Mouse (Mus musculus) megakaryocyte, embryonic 14.5 days (primary cell): ENCODE measurements around the gene Col11a1.

Experiments used
- FLI1 ChIP-seq: IDR thresholded peaks from 2 replicates; pipeline ENCODE4 v1.6.1; 2012; ENCODE audit warnings: low read length, inconsistent platforms, mixed read lengths
- GATA1 ChIP-seq: IDR thresholded peaks from 3 replicates; pipeline ENCODE4 v1.6.1; 2012; ENCODE audit warnings: mixed read lengths, low read length, inconsistent platforms, borderline replicate concordance

- TF ChIP-seq GATA1: no peak
- no peak for TF ChIP-seq FLI1
Observed at GRCm38 (mm10) chr3:114065587-114065986, 35.2 kb downstream of the Col11a1 start.
